Mouse (Mus musculus) limb, embryonic 14.5 days (tissue): ENCODE data around the gene Vdr. TPM values are rescaled to one million over a fixed set of nuclear protein-coding genes. Genes with fewer than 3 reads are reported as not detected.

ENCODE experiments used
- ATAC-seq: fragments of 200-750 bp; cut with Nextera tagmentation; 2 replicates; pipeline ENCODE4 v1.8.0; 2017; ENCODE audit warnings: low read depth, moderate number of reproducible peaks, moderate TSS enrichment; ENCODE audit not compliant: low FRiP score
- DNase-seq: peaks from one replicate; pipeline ENCODE4 v3.0.0-alpha.2; 2015; ENCODE audit warnings: low spot score
- H3K27ac ChIP-seq: fragments of 300-500 bp; sonication (generic); replicated peaks from 2 replicates; pipeline ENCODE4 v1.5.1; 2014; ENCODE audit warnings: low read depth, mild to moderate bottlenecking, low read length, moderate library complexity, mixed read lengths
- H3K27me3 ChIP-seq: fragments of 300-500 bp; sonication (generic); 2 replicates; pipeline ENCODE4 v1.6.1; 2014; ENCODE audit warnings: low read length, mixed read lengths; ENCODE audit not compliant: control insufficient read depth, insufficient read depth
- H3K36me3 ChIP-seq: fragments of 300-500 bp; sonication (generic); 2 replicates; pipeline ENCODE4 v1.6.1; 2014; ENCODE audit warnings: mild to moderate bottlenecking, low read length, moderate library complexity, mixed read lengths; ENCODE audit not compliant: control insufficient read depth, insufficient read depth
- H3K4me1 ChIP-seq: fragments of 300-500 bp; sonication (generic); 2 replicates; pipeline ENCODE4 v1.6.1; 2014; ENCODE audit warnings: antibody characterized with exemption, low read length, mixed read lengths; ENCODE audit not compliant: control insufficient read depth, insufficient read depth
- H3K4me2 ChIP-seq: fragments of 300-500 bp; sonication (generic); replicated peaks from 2 replicates; pipeline ENCODE4 v1.6.1; 2014; ENCODE audit warnings: low read depth, mild to moderate bottlenecking, low read length, moderate library complexity; ENCODE audit not compliant: severe bottlenecking
- H3K4me3 ChIP-seq: fragments of 300-500 bp; sonication (generic); replicated peaks from 2 replicates; pipeline ENCODE4 v1.5.1; 2014; ENCODE audit warnings: low read length
- H3K9ac ChIP-seq: fragments of 300-500 bp; sonication (generic); 2 replicates; pipeline ENCODE4 v1.6.1; 2014; ENCODE audit warnings: mild to moderate bottlenecking, low read depth, low read length, moderate library complexity; ENCODE audit not compliant: severe bottlenecking
- H3K9me3 ChIP-seq: fragments of 300-500 bp; sonication (generic); 2 replicates; pipeline ENCODE4 v1.6.1; 2016; ENCODE audit warnings: low read length; ENCODE audit not compliant: control insufficient read depth
- POLR2A ChIP-seq: fragments of 200-500 bp; IDR thresholded peaks from 2 replicates; pipeline ENCODE4 v1.8.0; 2012; ENCODE audit warnings: inconsistent platforms, mild to moderate bottlenecking, moderate library complexity, borderline replicate concordance; ENCODE audit not compliant: insufficient read depth, insufficient read length; ENCODE audit errors: extremely low read depth
- WGBS: fragments of 180-500 bp; shearing (Covaris S2); extraction: QIAGEN DNeasy Blood & Tissue Kit; methylation state at CpG from one replicate; pipeline ENCODE4 v1.1.7; 2014; 5-methylcytosine and 5-hydroxymethylcytosine counted together
- polyA plus RNA-seq, 2 experiments: library from polyadenylated mRNA; depleted of rRNA in 1 of 2; stranded (reverse) in 1 of 2; unstranded in 1 of 2; fragments of >200 nt; fragmentation: Nextera tagmentation in 1 of 2; extraction: Ambion mirVana in 1 of 2; gene quantifications; 2 replicates each; pipeline versions ENCODE4 v1.2.1 to v1.2.3; 2012 to 2014

The Vdr gene
- polyA plus RNA-seq, 2 experiments, result 2.0 to 3.4 TPM

DNA sequence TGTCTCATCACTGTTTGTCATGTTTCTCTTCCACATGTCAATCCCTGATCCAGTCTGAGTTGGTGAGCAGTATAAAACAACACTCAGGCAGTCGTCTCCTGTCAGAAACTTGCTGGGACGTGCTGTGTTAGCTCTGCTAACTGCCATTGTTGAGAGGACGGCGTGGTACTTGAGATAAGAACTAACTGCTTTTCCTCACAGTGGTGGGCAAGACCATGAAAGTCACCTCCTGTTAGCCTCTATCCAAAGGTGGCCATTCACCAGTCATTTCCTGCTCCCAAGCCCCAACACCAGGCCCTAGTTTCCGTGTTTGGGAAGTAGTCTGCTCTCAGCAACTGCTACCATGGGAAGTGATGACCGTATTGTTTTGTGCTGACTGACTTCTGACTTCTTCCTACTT, 45.3 kb downstream of the Vdr start:
- DNase-seq (no peak), ATAC-seq (no peak)
- H3K4me1 ChIP-seq, result no peaks in the 10 kb centered on the region
- H3K36me3 ChIP-seq, result no peaks in the 10 kb centered on the region
- H3K9me3 ChIP-seq, result no peaks in the 10 kb centered on the region
- no peak overlapping the region for H3K27ac ChIP-seq
- 57% methylated on average over 6 of the region's 6 CpGs for WGBS
- no peaks in the 10 kb centered on the region for H3K27me3 ChIP-seq
- H3K4me3 ChIP-seq, result no peak overlapping the region
- no peak for TF ChIP-seq POLR2A
- H3K4me2 ChIP-seq, result no peak overlapping the region
- H3K9ac ChIP-seq, result no peak overlapping the region

DNA sequence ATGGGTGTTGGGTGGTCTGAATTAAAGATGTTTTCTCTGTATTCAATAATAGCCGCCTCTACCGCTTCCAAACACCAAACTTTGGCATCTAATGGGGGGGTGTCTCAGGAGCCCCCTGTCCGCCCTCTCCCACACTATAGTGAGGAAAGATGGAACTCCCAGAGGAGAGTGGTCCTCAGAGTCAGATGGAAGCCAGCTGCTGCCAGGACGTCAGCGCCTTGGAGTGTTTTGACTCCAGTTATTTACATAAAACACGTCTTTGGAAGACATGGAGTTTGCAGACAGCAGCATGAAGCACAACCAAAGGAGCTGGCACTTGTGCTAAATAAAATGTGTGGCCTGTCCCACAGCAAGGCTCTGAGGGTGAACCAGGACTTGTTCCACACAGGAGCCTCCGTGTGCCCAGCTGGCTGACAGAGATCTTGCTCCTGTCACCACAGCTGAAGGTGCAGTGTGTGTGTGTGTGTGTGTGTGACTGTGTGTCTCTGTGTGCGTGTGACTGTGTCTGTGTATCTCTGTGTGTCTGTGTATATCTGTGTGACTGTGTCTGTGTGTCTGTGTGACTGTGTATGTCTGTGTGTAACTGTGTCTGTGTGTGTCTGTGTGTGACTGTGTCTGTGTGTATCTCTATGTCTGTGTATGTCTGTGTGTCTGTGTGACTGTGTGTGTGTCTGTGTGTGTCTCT, 45.9 kb downstream of the Vdr start:
- no peak overlapping the region for H3K9ac ChIP-seq
- H3K27me3 ChIP-seq, result no peaks in the 10 kb centered on the region
- ATAC-seq (no peak), DNase-seq (no peak)
- no peak for TF ChIP-seq POLR2A
- H3K4me1 ChIP-seq, result no peaks in the 10 kb centered on the region
- 74% methylated on average over 8 of the region's 8 CpGs for WGBS
- no peak overlapping the region for H3K27ac ChIP-seq
- no peak overlapping the region for H3K4me2 ChIP-seq
- no peak overlapping the region for H3K4me3 ChIP-seq
- no peaks in the 10 kb centered on the region for H3K36me3 ChIP-seq
- no peaks in the 10 kb centered on the region for H3K9me3 ChIP-seq

DNA sequence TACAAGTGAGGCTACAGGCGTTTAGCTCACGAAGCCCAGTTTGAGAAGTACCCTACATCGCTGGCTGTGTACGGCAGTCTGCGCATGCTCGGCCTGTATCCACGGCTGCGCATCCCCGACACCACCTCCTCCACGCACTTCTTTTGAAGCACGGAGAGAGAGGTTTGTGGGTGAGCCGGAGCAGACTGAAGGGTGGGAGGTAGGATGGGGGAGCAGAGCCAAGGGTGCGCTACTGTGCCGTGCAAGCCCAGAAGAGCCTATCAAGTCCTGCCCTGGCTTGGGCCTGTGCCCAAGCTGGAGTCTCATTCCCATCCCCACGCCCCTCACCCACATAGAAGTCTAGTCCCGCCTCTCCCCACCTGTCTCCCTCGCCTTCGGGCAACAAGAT, 46.9 kb downstream of the Vdr start:
- Histone ChIP-seq H3K9me3 (no peaks in the 10 kb centered on the region), H3K36me3 (no peaks in the 10 kb centered on the region), H3K27me3 (no peaks in the 10 kb centered on the region), H3K9ac (no peak overlapping the region), H3K4me1 (no peaks in the 10 kb centered on the region), H3K4me2 (no peak overlapping the region), H3K27ac (no peak overlapping the region), H3K4me3 (no peak overlapping the region)
- DNase-seq (no peak), ATAC-seq (no peak)
- no peak for TF ChIP-seq POLR2A
- 74% methylated on average over 18 of the region's 18 CpGs for WGBS

DNA sequence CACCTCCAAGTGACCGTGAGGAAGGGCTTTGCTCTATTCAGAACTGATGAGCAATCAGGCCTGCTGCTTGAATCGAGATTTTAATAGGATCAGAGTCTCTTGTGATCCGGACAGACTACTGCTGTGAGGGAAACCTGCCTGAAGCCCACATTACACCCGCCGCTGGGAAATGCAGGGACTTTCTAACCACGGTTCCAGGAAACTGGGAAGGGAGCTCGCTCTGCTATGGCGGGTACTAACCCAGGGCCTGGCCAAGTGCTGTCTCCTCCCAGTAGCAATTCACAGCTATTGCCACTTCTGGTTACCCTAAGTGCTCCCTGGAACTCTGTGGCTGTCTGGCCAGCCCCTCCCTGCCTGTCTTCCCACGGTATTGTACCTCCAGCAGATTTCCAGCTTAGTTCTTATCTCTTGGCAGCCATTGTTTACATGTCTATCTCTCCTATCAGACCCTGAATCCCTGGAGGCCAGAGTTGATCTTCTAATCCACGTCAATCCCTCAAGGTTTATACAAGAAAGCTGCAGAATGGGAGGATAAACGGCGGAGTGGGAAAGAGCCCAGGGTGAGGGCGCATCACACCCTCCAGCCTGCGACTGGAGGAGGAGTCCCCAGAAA, 47.4 kb downstream of the Vdr start:
- ATAC-seq, result no peak
- 55% methylated on average over 14 of the region's 14 CpGs for WGBS
- no peaks in the 10 kb centered on the region for H3K36me3 ChIP-seq
- no peak for DNase-seq
- H3K4me2 ChIP-seq, result no peak overlapping the region
- no peak overlapping the region for H3K27ac ChIP-seq
- no peak overlapping the region for H3K4me3 ChIP-seq
- H3K9ac ChIP-seq, result no peak overlapping the region
- TF ChIP-seq POLR2A, result no peak
- H3K4me1 ChIP-seq, result no peaks in the 10 kb centered on the region
- no peaks in the 10 kb centered on the region for H3K27me3 ChIP-seq
- no peaks in the 10 kb centered on the region for H3K9me3 ChIP-seq

DNA sequence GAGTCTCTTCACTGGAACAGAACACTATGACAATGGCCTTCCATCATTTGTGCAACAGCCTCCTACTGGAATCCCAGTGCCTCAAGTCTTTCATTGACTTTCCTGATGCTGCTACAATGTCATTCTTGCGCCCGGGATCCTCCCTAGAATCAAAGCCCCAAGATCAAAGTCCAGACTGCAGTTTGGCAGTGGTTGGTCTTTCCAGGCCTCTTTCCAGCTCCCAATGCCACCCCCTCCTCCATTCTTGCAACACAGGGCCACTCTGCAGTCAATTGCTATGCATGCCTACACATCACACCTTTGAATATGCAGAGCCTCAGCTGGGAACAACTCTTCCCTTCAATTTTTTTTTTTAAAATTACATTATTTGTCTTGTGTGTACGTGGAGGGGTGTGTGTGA, 50.1 kb downstream of the Vdr start:
- DNase-seq, result no peak
- Histone ChIP-seq H3K36me3 (no peaks in the 10 kb centered on the region), H3K4me2 (no peak overlapping the region), H3K9me3 (no peaks in the 10 kb centered on the region), H3K27ac (no peak overlapping the region), H3K4me3 (no peak overlapping the region), H3K27me3 (no peaks in the 10 kb centered on the region), H3K4me1 (no peaks in the 10 kb centered on the region), H3K9ac (no peak overlapping the region)
- 74% methylated on average over 3 of the region's 3 CpGs for WGBS
- TF ChIP-seq POLR2A, result no peak
- ATAC-seq, result no peak

DNA sequence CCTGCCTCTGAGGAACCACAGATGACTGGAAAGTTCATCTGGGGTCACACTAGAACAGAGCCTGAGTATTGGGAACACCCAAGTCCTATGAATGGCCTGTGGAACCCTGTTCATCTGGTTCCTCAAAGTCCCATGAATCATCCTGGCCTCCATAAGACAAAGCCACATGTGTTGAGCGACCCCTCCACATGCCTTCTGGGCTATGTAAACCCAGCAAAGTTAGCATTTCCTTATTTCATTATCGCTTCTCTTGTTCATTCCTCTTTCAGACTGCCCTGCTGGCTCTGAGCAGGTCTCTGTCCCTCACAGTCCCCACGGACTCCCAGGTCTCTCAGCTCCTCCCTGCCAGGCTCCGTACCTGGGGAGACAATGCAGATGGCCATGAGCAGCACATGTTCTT, 52.0 kb downstream of the Vdr start:
- Histone ChIP-seq H3K4me1 (no peaks in the 10 kb centered on the region), H3K4me2 (no peak overlapping the region), H3K27me3 (no peaks in the 10 kb centered on the region), H3K36me3 (no peaks in the 10 kb centered on the region), H3K27ac (no peak overlapping the region), H3K4me3 (no peak overlapping the region), H3K9ac (no peak overlapping the region), H3K9me3 (no peaks in the 10 kb centered on the region)
- TF ChIP-seq POLR2A, result no peak
- ATAC-seq (no peak), DNase-seq (no peak)
- WGBS, result 82% methylated on average over 4 of the region's 4 CpGs
